Mouse (Mus musculus): ENCODE measurements around the gene Gfy. TPM values are rescaled to one million over a fixed set of nuclear protein-coding genes. Genes with fewer than 3 reads are reported as not detected.

Gene Gfy
- polyA plus RNA-seq, 1 experiment = 0.53 TPM

DNA sequence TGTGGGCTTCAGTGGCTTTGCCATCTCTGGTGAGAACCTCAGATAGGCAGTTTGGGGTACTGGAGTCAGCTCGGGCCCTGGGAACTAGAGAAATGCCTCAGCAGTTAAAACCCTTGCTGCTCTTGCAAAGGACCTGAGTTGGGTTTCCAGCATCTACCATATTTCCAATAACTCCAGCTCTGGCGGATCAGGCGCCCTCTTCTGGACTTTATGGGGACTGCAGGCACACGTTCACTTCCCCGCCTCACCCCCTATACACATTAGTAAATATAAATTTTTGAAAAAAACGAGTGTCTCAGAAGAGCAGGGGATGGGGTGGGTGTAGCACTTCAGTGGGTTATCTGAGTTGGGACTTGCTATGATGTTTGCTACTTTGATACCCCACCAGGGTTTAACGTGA, 6.4 kb downstream of the Gfy start:
- H3K4me3 ChIP-seq (replicated peaks; ENCODE audit: extremely low read depth, low read depth, low read length) = no peak overlapping the region
- H3K4me1 ChIP-seq (ENCODE audit: control insufficient read depth, insufficient read depth, low read length) = 0 out of 2 replicates have a peak, but pooled peaks cover 2% of the 10 kb centered on the region
- WGBS = 59% methylated on average over 7 of the region's 7 CpGs
- TF ChIP-seq POLR2A (IDR thresholded peaks at IDR 0.05; ENCODE audit: borderline replicate concordance, extremely low read depth, low read depth, low read length) (no peak), CTCF (IDR thresholded peaks at IDR 0.05; ENCODE audit: insufficient read depth, low read length) (peak; percentile 21; the same call in 1 of the 2 replicates)
- no peak for DNase-seq

DNA sequence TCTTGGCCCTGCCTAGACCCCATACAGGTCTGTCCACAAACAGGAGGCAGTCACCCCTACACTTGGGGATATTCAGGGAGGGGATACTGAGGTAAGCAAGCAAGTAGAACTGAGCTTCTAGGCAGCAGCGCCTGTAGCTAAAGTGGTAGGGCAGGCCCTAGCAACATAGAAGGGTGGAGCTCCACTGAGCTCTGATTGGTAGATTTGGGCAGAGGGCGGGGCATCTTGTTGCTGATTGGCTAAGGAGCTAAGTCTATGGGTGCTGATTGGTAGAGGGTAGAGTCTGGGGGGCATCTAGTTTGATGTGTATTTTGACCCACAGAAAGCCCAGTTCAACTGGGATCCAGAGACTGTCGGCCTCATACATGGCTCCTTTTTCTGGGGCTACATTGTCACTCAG, 9.9 kb downstream of the Gfy start:
- no peak for DNase-seq

DNA sequence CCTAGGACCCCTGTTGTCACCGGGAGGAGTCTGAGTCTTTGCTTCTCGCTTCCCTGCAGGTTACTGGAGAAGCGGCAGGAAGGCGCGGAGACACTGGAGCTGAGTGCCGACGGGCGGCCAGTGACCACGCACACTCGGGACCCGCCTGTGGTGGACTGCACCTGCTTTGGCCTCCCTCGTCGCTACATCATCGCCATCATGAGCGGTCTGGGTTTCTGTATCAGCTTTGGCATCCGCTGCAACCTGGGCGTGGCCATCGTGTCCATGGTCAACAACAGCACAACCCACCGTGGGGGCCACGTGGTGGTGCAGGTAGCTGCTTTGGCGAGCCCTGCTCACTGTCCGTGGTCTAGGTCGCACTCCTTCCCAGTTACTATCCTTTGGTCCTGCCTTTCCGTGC, 10.7 kb downstream of the Gfy start:
- 0 out of 2 replicates have a peak, but pooled peaks cover 2% of the 10 kb centered on the region for H3K4me1 ChIP-seq (ENCODE audit: control insufficient read depth, insufficient read depth, low read length)
- no peak for DNase-seq
- H3K4me3 ChIP-seq (replicated peaks; ENCODE audit: extremely low read depth, low read depth, low read length) = no peak overlapping the region
- 6% methylated on average over 24 of the region's 24 CpGs for WGBS
- no peak for TF ChIP-seq CTCF (IDR thresholded peaks at IDR 0.05; ENCODE audit: insufficient read depth, low read length)

More for the DNA sequence above, 9.9 kb downstream of the Gfy start:
- TF ChIP-seq POLR2A (IDR thresholded peaks at IDR 0.05; ENCODE audit: borderline replicate concordance, extremely low read depth, low read depth, low read length) (no peak), CTCF (IDR thresholded peaks at IDR 0.05; ENCODE audit: insufficient read depth, low read length) (no peak)
- WGBS = 84% methylated on average over 3 of the region's 3 CpGs
- Histone ChIP-seq H3K4me1 (ENCODE audit: control insufficient read depth, insufficient read depth, low read length) (0 out of 2 replicates have a peak, but pooled peaks cover 2% of the 10 kb centered on the region), H3K4me3 (replicated peaks; ENCODE audit: extremely low read depth, low read depth, low read length) (no peak overlapping the region)

DNA sequence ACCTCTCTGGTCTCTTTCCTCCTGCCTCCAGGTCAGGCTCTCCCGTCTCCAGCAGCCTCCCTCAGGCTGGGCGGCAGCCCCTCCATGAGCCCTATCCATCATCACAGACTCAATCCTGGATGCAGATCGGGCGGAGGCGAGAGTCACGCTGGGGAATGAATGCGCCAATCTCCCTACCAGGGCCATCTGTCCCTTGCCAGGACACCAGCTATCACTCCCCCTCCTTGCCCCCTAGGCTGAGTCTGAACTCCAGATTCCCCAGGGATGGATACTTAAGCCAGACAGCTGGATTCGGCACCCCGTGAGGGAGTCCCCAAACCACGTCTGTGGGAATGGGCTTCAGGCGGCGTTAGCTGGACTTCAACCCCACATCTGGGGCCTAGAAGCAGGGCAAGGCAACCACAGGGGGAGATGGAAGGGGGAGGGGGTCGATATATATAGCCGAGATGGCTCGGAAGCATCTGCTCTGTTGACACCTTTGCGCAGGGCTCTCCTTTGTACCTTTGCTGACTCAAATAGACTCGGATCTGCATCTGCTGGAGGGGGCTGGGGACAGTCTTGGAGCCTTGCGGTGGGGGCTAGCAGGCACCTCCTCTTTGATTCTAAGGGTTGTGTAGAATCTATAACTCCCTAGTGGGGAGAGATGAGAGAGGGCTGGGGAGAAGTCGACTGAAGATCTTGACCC, 11.5 kb downstream of the Gfy start:
- DNase-seq = no peak
- H3K4me1 ChIP-seq (ENCODE audit: control insufficient read depth, insufficient read depth, low read length) = 0 out of 2 replicates have a peak, but pooled peaks cover 2% of the 10 kb centered on the region
- WGBS = 8% methylated on average over 19 of the region's 19 CpGs
- H3K4me3 ChIP-seq (replicated peaks; ENCODE audit: extremely low read depth, low read depth, low read length) = no peak overlapping the region
- no peak for TF ChIP-seq CTCF (IDR thresholded peaks at IDR 0.05; ENCODE audit: insufficient read depth, low read length)
- no peak for TF ChIP-seq POLR2A (IDR thresholded peaks at IDR 0.05; ENCODE audit: borderline replicate concordance, extremely low read depth, low read depth, low read length)

DNA sequence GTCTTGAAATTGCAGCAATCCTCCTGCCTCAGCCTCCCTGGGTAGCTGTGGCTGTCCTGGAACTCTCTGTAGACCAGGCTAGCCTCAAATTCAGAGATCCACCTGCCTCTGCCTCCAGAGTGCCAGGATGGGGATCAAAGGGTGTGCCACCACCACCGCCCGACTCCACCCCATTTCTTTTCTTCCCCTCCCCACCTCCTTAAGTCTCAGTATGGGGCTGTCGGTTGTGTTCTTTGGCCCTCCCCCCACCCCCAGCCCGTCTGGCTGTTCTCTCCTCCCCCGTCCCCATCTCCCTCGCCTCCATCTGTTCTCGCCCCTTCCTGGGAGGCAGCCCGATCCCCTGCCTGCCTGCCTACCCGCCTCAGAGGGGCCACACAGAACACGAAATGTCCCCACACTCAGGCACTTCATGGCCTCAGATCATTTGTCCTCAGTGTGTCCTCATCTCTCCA, 12.4 kb downstream of the Gfy start:
- H3K4me3 ChIP-seq (replicated peaks; ENCODE audit: extremely low read depth, low read depth, low read length) = no peak overlapping the region
- TF ChIP-seq POLR2A (IDR thresholded peaks at IDR 0.05; ENCODE audit: borderline replicate concordance, extremely low read depth, low read depth, low read length) (no peak), CTCF (IDR thresholded peaks at IDR 0.05; ENCODE audit: insufficient read depth, low read length) (no peak)
- H3K4me1 ChIP-seq (ENCODE audit: control insufficient read depth, insufficient read depth, low read length) = 0 out of 2 replicates have a peak, but pooled peaks cover 2% of the 10 kb centered on the region
- WGBS = 23% methylated on average over 10 of the region's 10 CpGs
- no peak for DNase-seq

DNA sequence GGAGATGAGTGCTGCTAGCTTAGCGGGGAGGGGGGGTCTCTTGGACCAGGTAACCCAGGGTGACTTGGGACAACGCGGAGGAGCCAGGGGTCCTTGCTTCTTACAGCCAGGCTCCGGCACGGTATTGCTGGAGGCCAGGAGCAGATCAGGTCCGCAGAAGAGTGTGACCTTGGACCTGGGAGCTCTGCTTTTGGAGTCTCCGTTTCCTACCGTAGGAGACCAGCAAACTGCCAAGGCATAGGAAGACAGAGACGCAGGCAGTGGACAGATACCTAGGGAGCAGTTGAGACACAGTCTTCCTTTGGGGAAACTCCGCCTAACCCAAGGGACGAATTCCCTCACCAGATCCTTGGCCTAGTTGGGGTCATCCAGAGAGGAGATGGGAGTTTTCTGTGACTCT, 13.7 kb downstream of the Gfy start:
- DNase-seq = no peak
- 54% methylated on average over 11 of the region's 11 CpGs for WGBS
- Histone ChIP-seq H3K4me3 (replicated peaks; ENCODE audit: extremely low read depth, low read depth, low read length) (no peak overlapping the region), H3K4me1 (ENCODE audit: control insufficient read depth, insufficient read depth, low read length) (0 out of 2 replicates have a peak, but pooled peaks cover 2% of the 10 kb centered on the region)
- TF ChIP-seq CTCF (IDR thresholded peaks at IDR 0.05; ENCODE audit: insufficient read depth, low read length) (no peak), POLR2A (IDR thresholded peaks at IDR 0.05; ENCODE audit: borderline replicate concordance, extremely low read depth, low read depth, low read length) (no peak)

DNA sequence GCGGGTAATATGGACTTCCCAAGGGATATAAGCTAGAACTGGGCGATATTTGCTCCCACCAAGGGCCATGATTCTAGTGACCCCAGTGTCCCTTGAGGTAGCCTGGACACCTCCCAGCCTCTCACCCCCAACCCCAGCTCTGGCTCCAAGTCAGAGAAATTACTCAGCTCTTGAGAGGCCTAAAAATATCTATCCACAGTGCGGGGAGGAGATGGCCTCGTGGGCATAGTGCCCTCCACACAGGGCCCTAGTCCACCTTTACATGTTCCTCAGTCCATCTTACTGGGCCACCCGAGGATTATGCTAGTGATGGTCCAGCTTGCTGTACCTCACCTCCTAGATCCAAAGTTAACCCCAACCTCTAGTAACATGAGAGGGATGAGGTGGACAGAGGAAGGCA, 14.5 kb downstream of the Gfy start:
- H3K4me1 ChIP-seq (ENCODE audit: control insufficient read depth, insufficient read depth, low read length) = 0 out of 2 replicates have a peak, but pooled peaks cover 2% of the 10 kb centered on the region
- no peak overlapping the region for H3K4me3 ChIP-seq (replicated peaks; ENCODE audit: extremely low read depth, low read depth, low read length)
- TF ChIP-seq POLR2A (IDR thresholded peaks at IDR 0.05; ENCODE audit: borderline replicate concordance, extremely low read depth, low read depth, low read length) = no peak
- no peak for TF ChIP-seq CTCF (IDR thresholded peaks at IDR 0.05; ENCODE audit: insufficient read depth, low read length)
- DNase-seq = no peak
- 57% methylated on average over 5 of the region's 5 CpGs for WGBS

DNA sequence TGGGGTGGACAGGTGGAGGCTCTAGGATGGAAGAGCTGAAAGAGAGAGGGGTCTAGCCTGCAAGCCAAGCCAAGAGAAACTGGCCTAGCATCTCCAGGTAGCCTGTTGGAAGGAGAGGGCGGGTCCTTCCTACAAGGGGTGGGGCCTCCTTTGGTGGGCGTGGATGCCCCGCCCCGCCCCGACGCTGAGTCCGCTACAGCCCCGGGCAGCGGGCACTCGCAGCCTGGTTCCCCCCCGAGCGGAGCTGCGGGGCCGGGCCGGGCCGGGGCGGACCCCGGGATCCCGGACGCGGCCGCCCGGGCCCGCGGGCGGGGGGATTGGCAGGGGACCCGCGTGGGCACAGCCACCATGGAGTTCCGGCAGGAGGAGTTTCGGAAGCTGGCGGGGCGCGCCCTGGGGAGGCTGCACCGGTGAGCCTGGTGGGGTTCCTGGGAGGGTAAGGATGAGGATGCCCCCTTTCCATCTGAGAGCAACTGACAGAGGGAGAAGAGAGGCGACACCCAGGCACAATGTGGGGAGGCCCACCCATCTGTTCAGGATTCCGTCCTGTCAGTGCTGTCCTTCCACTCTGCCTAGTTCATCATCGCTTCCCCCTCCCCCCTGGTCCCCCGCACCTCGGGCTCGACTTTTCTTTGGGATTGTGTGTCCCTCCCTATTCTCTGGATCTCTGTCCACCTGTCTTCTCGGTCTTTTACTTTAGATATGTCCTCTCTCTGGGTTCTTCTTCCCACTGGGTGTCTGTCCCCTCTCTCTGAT, 15.5 kb downstream of the Gfy start, which contains the start of gene Slc17a7:
TSS of gene Slc17a7 (plus strand) at position 215 of the 756 bp plus-strand sequence.
- no peak within 1 kb of the TSS for H3K4me3 ChIP-seq (replicated peaks; ENCODE audit: extremely low read depth, low read depth, low read length)
- H3K4me1 ChIP-seq (ENCODE audit: control insufficient read depth, insufficient read depth, low read length) = 0 out of 2 replicates have a peak, but pooled peaks cover 2% of the 10 kb centered on the region
- DNase-seq = no peak
- 2% methylated on average over 41 of the region's 41 CpGs for WGBS
- TF ChIP-seq POLR2A (IDR thresholded peaks at IDR 0.05; ENCODE audit: borderline replicate concordance, extremely low read depth, low read depth, low read length) (no peak), CTCF (IDR thresholded peaks at IDR 0.05; ENCODE audit: insufficient read depth, low read length) (no peak)

DNA sequence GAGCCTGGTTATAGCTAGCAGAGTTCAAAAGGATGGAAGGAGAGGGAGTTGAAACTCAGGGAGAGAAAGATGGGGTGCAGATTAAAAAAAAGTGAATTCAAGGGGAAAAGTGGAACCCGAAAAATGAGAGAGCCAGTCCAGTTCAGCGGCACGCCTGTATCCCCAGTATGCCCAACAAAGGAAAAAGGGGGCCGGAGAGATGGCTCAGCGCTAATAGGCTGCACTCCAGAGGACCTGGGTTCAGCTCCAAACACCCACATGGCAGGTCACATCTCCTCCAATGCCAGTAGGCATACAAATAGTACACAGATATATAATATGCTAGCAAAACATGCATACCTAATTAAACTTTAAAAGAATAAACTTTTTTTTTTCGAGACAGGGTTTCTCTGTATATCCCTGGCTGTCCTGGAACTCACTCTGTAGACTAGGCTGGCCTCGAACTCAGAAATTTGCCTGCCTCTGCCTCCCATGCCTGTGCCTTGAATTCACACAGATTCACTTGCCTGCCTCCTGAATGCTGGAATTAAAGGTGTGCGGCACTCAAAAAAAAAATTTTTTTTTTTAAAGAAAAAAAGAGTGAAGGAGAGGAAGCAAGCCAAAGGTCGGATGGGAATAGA, 16.3 kb downstream of the Gfy start:
- Histone ChIP-seq H3K4me1 (ENCODE audit: control insufficient read depth, insufficient read depth, low read length) (no peaks in the 10 kb centered on the region), H3K4me3 (replicated peaks; ENCODE audit: extremely low read depth, low read depth, low read length) (no peak overlapping the region)
- DNase-seq = no peak
- TF ChIP-seq POLR2A (IDR thresholded peaks at IDR 0.05; ENCODE audit: borderline replicate concordance, extremely low read depth, low read depth, low read length) (no peak), CTCF (IDR thresholded peaks at IDR 0.05; ENCODE audit: insufficient read depth, low read length) (no peak)
- 70% methylated on average over 9 of the region's 9 CpGs for WGBS

All from lung, adult 2 months (tissue).